Mouse (Mus musculus) liver, postnatal 0 days (tissue): ENCODE results near the gene Lrmda.

ENCODE experiments used
- CTCF ChIP-seq: sonication (generic); IDR thresholded peaks from 2 replicates; pipeline ENCODE4 v1.5.1; 2016; ENCODE audit warnings: antibody characterized with exemption, low read depth
- EP300 ChIP-seq: IDR thresholded peaks from 2 replicates; pipeline ENCODE4 v1.6.1; 2016; ENCODE audit warnings: antibody characterized with exemption, low read depth, mild to moderate bottlenecking

GRCm38 (mm10) chr14:22126276-22126675 lies 106.8 kb downstream of the Lrmda start:
- TF ChIP-seq CTCF (no peak), EP300 (no peak)
